Comparison of ENCODE assay signal across 10 mouse cellular contexts in the genomic region with DNA sequence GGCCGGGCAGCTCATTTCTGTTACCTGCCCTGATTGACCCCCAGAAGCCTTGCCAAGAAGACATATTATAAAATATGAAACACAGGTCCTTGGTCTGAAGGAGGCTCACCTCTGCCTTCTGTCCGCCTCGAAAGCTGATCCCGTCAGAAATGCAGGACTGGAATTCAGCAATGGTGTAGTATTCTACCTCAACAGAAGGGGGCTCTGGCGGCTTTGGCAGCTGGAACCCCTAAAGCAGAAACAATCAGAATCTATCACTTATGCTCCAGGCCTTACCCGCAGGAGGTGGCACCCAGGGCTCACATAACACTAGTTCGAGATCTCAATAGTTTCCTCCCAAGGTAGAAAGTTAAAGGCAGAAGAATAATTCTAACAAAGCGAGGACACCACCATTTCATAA.
DNase-seq lines count a peak whose midpoint lies in the region; ATAC-seq and TF ChIP-seq lines count a peak whose summit lies in the region.
"Had no signal": no experiment of that assay in that cellular context is flagged by ENCODE, and none has a peak within 500 bp of the region (broad histone marks: within the 10 kb centered on the region; RNA-seq: fewer than 3 reads in every experiment).

No protein-coding gene starts in this region.

- H3K27me3 ChIP-seq in heart, postnatal 0 days (ENCODE audit: control insufficient read depth, insufficient read depth, low read length): no peaks in the 10 kb centered on the region
- H3K27me3 ChIP-seq in midbrain, postnatal 0 days (ENCODE audit: insufficient read depth, low read length): no peaks in the 10 kb centered on the region
- no peaks in the 10 kb centered on the region for H3K27me3 ChIP-seq in midbrain, embryonic 15.5 days (replicated peaks)
- H3K27me3 ChIP-seq in small intestine, adult 2 months (ENCODE audit: control insufficient read depth, insufficient read depth, low read length): no peaks in the 10 kb centered on the region
- H3K27me3 ChIP-seq in midbrain, embryonic 10.5 days (ENCODE audit: low read depth, poor library complexity, severe bottlenecking): no peaks in the 10 kb centered on the region

- peaks cover 83% of the 10 kb centered on the region for H3K36me3 ChIP-seq in heart, postnatal 0 days (replicated peaks; ENCODE audit: control insufficient read depth, insufficient read depth, low read length)
- H3K36me3 ChIP-seq in midbrain, postnatal 0 days (ENCODE audit: insufficient read depth, low read length): peaks cover 21% of the 10 kb centered on the region
- H3K36me3 ChIP-seq in midbrain, embryonic 15.5 days (replicated peaks): no peaks in the 10 kb centered on the region
- H3K36me3 ChIP-seq in small intestine, adult 2 months (ENCODE audit: control insufficient read depth, insufficient read depth, low read length): peaks cover 9% of the 10 kb centered on the region; the same call in 1 of the 2 replicates
- peaks cover 79% of the 10 kb centered on the region for H3K36me3 ChIP-seq in midbrain, embryonic 10.5 days

- no peak for ATAC-seq in heart, postnatal 0 days (ENCODE audit: insufficient read depth, low read depth)
- ATAC-seq in midbrain, postnatal 0 days (ENCODE audit: low FRiP score): no peak
- ATAC-seq in midbrain, embryonic 15.5 days (replicated peaks): no peak

- no peak for TF ChIP-seq POLR2A in small intestine, adult 2 months (IDR thresholded peaks at IDR 0.05; ENCODE audit: low read depth, low read length)

- H3K9me3 ChIP-seq in heart, postnatal 0 days (replicated peaks; ENCODE audit: control insufficient read depth, low read length): no peaks in the 10 kb centered on the region
- no peaks in the 10 kb centered on the region for H3K9me3 ChIP-seq in midbrain, postnatal 0 days (ENCODE audit: low read length)
- H3K9me3 ChIP-seq in midbrain, embryonic 15.5 days: no peaks in the 10 kb centered on the region
- no peaks in the 10 kb centered on the region for H3K9me3 ChIP-seq in midbrain, embryonic 10.5 days (replicated peaks)

- intact Hi-C loops in heart, postnatal 36 days (cut with DNase I): loop anchor here (1.0 to 10.0 kb wide), 4 partner anchors 70 to 555 kb away; a partner anchor contains a TSS

- no peak overlapping the region for H3K4me3 ChIP-seq in heart, postnatal 0 days (ENCODE audit: low read depth, low read length)
- H3K4me3 ChIP-seq in midbrain, postnatal 0 days (ENCODE audit: low read depth, low read length): no peak overlapping the region
- no peak overlapping the region for H3K4me3 ChIP-seq in midbrain, embryonic 15.5 days
- H3K4me3 ChIP-seq in small intestine, adult 2 months (ENCODE audit: low read depth, low read length): no peak overlapping the region
- H3K4me3 ChIP-seq in midbrain, embryonic 10.5 days: no peak overlapping the region

- H3K4me2 ChIP-seq in heart, postnatal 0 days (ENCODE audit: low read depth, low read length): no peak overlapping the region
- no peak overlapping the region for H3K4me2 ChIP-seq in midbrain, postnatal 0 days (ENCODE audit: low read depth, low read length, poor library complexity, severe bottlenecking)
- no peak overlapping the region for H3K4me2 ChIP-seq in midbrain, embryonic 15.5 days

- no peaks in the 10 kb centered on the region for H3K4me1 ChIP-seq in heart, postnatal 0 days (ENCODE audit: control insufficient read depth, insufficient read depth)
- no peaks in the 10 kb centered on the region for H3K4me1 ChIP-seq in midbrain, postnatal 0 days (ENCODE audit: insufficient read depth, low read length)
- H3K4me1 ChIP-seq in midbrain, embryonic 15.5 days: no peaks in the 10 kb centered on the region
- no peaks in the 10 kb centered on the region for H3K4me1 ChIP-seq in small intestine, adult 2 months (ENCODE audit: control insufficient read depth, insufficient read depth, insufficient read length, low read length)
- peaks cover under 1% of the 10 kb centered on the region; the same call in 1 of the 2 replicates for H3K4me1 ChIP-seq in midbrain, embryonic 10.5 days

- 60% methylated on average over 8 of the region's 8 CpGs for WGBS in heart, postnatal 0 days
- 51% methylated on average over 8 of the region's 8 CpGs for WGBS in midbrain, postnatal 0 days
- 53% methylated on average over 8 of the region's 8 CpGs for WGBS in midbrain, embryonic 15.5 days
- 66% methylated on average over 8 of the region's 8 CpGs for WGBS in small intestine, adult 2 months
- 52% methylated on average over 8 of the region's 8 CpGs for WGBS in midbrain, embryonic 10.5 days

- H3K27ac ChIP-seq in heart, postnatal 0 days (ENCODE audit: low read depth): no peak overlapping the region
- no peak overlapping the region for H3K27ac ChIP-seq in midbrain, postnatal 0 days (ENCODE audit: low read depth, low read length)
- H3K27ac ChIP-seq in midbrain, embryonic 15.5 days: no peak overlapping the region
- H3K27ac ChIP-seq in small intestine, adult 2 months (ENCODE audit: insufficient read depth, low read depth, low read length): no peak overlapping the region
- H3K27ac ChIP-seq in midbrain, embryonic 10.5 days (replicated peaks): no peak overlapping the region

- no peak for TF ChIP-seq EP300 in heart, postnatal 0 days (IDR thresholded peaks at IDR 0.05; ENCODE audit: low read depth)

- TF ChIP-seq CTCF in heart, postnatal 0 days (IDR thresholded peaks at IDR 0.05; ENCODE audit: low read depth): peak; percentile 51
- peak; percentile 56 for TF ChIP-seq CTCF in midbrain, postnatal 0 days (IDR thresholded peaks at IDR 0.05)
- TF ChIP-seq CTCF in small intestine, adult 2 months (IDR thresholded peaks at IDR 0.05; ENCODE audit: extremely low read depth, insufficient read length, insufficient replicate concordance, low read depth, low read length): peak; percentile 20; the same call in 1 of the 2 replicates

- DNase-seq in heart, postnatal 0 days (ENCODE audit: low spot score): no peak
- DNase-seq in heart, postnatal 36 days: no peak
- DNase-seq in midbrain, postnatal 0 days (ENCODE audit: low spot score): no peak
- DNase-seq in embryo, embryonic 11 days: peak; percentile 54
- DNase-seq in testis, postnatal 10 days (ENCODE audit: low spot score): no peak
- no peak for DNase-seq in midbrain, embryonic 10.5 days (ENCODE audit: low spot score)
- DNase-seq: cerebellum, adult 8-10 months; right cerebral cortex, postnatal 25 days had no signal

- H3K9ac ChIP-seq in heart, postnatal 0 days (replicated peaks; ENCODE audit: low read depth, low read length): no peak overlapping the region
- H3K9ac ChIP-seq in midbrain, postnatal 0 days (replicated peaks; ENCODE audit: low read length, poor library complexity, severe bottlenecking): no peak overlapping the region
- H3K9ac ChIP-seq in midbrain, embryonic 15.5 days: no peak overlapping the region
